Mouse (Mus musculus): ENCODE measurements at regions not wholly inside any gene's neighbourhood (a gene's known extent, or its start where the extent isn't known, plus 50 kb on each side); places are given as distances from the start of the nearest gene placed in this dataset.
"Not testable (repeated sequence)": the region's sequence is repeated elsewhere in the genome, so short reads cannot be mapped to it uniquely, and the experiment has no call there.

GRCm38 (mm10) chr8:26747241-26747972 lies 229.7 kb upstream of the Zfp703 start:
- no peak for DNase-seq (ENCODE audit: low spot score in 2 of 2)

GRCm38 (mm10) chr8:26748161-26748971 lies 228.8 kb upstream of the Zfp703 start:
- no peak for DNase-seq (ENCODE audit: low spot score in 2 of 2)

- DNase-seq (ENCODE audit: low spot score in 2 of 2): no peak
Observed at GRCm38 (mm10) chr8:26748972-26749291, 228.2 kb upstream of the Zfp703 start.

- DNase-seq (ENCODE audit: low spot score in 2 of 2): no peak
Observed at GRCm38 (mm10) chr8:26750120-26750519, 227.0 kb upstream of the Zfp703 start.

GRCm38 (mm10) chr8:26751651-26752050 lies 225.5 kb upstream of the Zfp703 start:
- peak; percentile 14 to 49 for DNase-seq (ENCODE audit: low spot score in 2 of 2)

- no peak for DNase-seq (ENCODE audit: low spot score in 2 of 2)
Observed at GRCm38 (mm10) chr8:26756452-26756851, 220.7 kb upstream of the Zfp703 start.

- no peak for DNase-seq (ENCODE audit: low spot score in 2 of 2)
Observed at GRCm38 (mm10) chr8:26760726-26761125, 216.4 kb upstream of the Zfp703 start.

GRCm38 (mm10) chr8:26762942-26763778 lies 214.0 kb upstream of the Zfp703 start:
- no peak for DNase-seq (ENCODE audit: low spot score in 2 of 2)

GRCm38 (mm10) chr8:26768474-26769229 lies 208.5 kb upstream of the Zfp703 start:
- DNase-seq (ENCODE audit: low spot score in 2 of 2): peak in 1 of 2 experiments; percentile 30

GRCm38 (mm10) chr8:26770424-26770886 lies 206.7 kb upstream of the Zfp703 start:
- no peak for DNase-seq (ENCODE audit: low spot score in 2 of 2)

GRCm38 (mm10) chr8:26778917-26779537 lies 198.1 kb upstream of the Zfp703 start:
- DNase-seq (ENCODE audit: low spot score in 2 of 2): no peak

GRCm38 (mm10) chr8:26780515-26780914 lies 196.6 kb upstream of the Zfp703 start:
- peak; percentile 80 to 85 for DNase-seq (ENCODE audit: low spot score in 2 of 2)

- DNase-seq (ENCODE audit: low spot score in 2 of 2): not testable (repeated sequence)
Observed at GRCm38 (mm10) chr8:26782936-26783335, 194.2 kb upstream of the Zfp703 start.

GRCm38 (mm10) chr8:26784381-26784780 lies 192.7 kb upstream of the Zfp703 start:
- no peak for DNase-seq (ENCODE audit: low spot score in 2 of 2)

- DNase-seq (ENCODE audit: low spot score in 2 of 2): no peak
Observed at GRCm38 (mm10) chr8:26791795-26792194, 185.3 kb upstream of the Zfp703 start.

GRCm38 (mm10) chr8:26793606-26794292 lies 183.4 kb upstream of the Zfp703 start:
- DNase-seq (ENCODE audit: low spot score in 2 of 2): no peak

GRCm38 (mm10) chr8:26794411-26794810 lies 182.7 kb upstream of the Zfp703 start:
- DNase-seq (ENCODE audit: low spot score in 2 of 2): no peak

GRCm38 (mm10) chr8:26795616-26796015 lies 181.5 kb upstream of the Zfp703 start:
- no peak for DNase-seq (ENCODE audit: low spot score in 2 of 2)

GRCm38 (mm10) chr8:26799814-26800213 lies 177.3 kb upstream of the Zfp703 start:
- DNase-seq (ENCODE audit: low spot score in 2 of 2): no peak

GRCm38 (mm10) chr8:26804089-26804488 lies 173.0 kb upstream of the Zfp703 start:
- DNase-seq (ENCODE audit: low spot score in 2 of 2): no peak
